Comparison of ENCODE assay signal across 16 mouse cellular contexts in the genomic region with DNA sequence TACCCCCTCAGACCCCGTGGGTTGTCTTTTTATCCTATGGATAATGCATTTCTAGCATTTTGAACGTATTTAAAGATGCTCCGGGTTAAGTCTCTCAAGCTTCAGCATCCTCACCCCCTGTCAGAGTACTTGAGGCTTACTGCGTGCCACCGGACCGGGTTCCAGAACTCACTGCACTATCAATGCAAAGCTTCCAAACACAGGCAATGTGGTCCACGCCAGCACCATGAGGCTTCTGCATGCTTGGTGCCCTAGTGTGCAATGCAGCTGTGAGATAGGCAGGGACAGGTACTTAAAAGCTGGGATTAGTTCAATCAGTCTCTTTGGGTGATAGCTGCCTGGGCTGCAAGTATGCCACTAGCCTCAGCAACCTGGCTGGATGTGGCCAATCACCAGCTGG.
"Had no signal": no experiment of that assay in that cellular context is flagged by ENCODE, and none has a peak within 500 bp of the region (broad histone marks: within the 10 kb centered on the region; RNA-seq: fewer than 3 reads in every experiment).

No protein-coding gene starts in this region.

- DNase-seq: kidney, adult 8-10 months; kidney, postnatal 10 days; kidney, postnatal 36 days; liver; lung, postnatal 14 days; lung, postnatal 4 days; thymus, adult 18-20 months; thymus, postnatal 36 days had no signal

- H3K4me1 ChIP-seq: kidney, embryonic 15.5 days; limb, embryonic 10.5 days; limb, embryonic 13.5 days; lung, embryonic 15.5 days; midbrain, embryonic 12.5 days had no signal

- H3K4me3 ChIP-seq: kidney, embryonic 15.5 days; limb, embryonic 10.5 days; limb, embryonic 13.5 days; liver, embryonic 12.5 days; liver, embryonic 15.5 days; lung, embryonic 15.5 days; midbrain, embryonic 12.5 days had no signal

- H3K27me3 ChIP-seq: kidney, embryonic 15.5 days; limb, embryonic 13.5 days; liver, embryonic 12.5 days; liver, embryonic 15.5 days; lung, embryonic 15.5 days; midbrain, embryonic 12.5 days had no signal

- H3K9ac ChIP-seq: kidney, embryonic 15.5 days; limb, embryonic 13.5 days; liver, embryonic 12.5 days; liver, embryonic 15.5 days; lung, embryonic 15.5 days; midbrain, embryonic 12.5 days had no signal

- H3K27ac ChIP-seq: kidney, embryonic 15.5 days; limb, embryonic 10.5 days; limb, embryonic 13.5 days; liver, embryonic 12.5 days; liver, embryonic 15.5 days; lung, embryonic 15.5 days; midbrain, embryonic 12.5 days had no signal

- ATAC-seq: liver, embryonic 12.5 days; midbrain, embryonic 16.5 days had no signal

- H3K4me2 ChIP-seq: kidney, embryonic 15.5 days; limb, embryonic 13.5 days; liver, embryonic 12.5 days; liver, embryonic 15.5 days; lung, embryonic 15.5 days; midbrain, embryonic 12.5 days had no signal

- H3K9me3 ChIP-seq: kidney, embryonic 15.5 days; limb, embryonic 10.5 days; limb, embryonic 13.5 days; liver, embryonic 12.5 days; liver, embryonic 15.5 days; lung, embryonic 15.5 days; midbrain, embryonic 12.5 days had no signal
